Comparison of ENCODE assay signal across 10 mouse cellular contexts in the genomic region with DNA sequence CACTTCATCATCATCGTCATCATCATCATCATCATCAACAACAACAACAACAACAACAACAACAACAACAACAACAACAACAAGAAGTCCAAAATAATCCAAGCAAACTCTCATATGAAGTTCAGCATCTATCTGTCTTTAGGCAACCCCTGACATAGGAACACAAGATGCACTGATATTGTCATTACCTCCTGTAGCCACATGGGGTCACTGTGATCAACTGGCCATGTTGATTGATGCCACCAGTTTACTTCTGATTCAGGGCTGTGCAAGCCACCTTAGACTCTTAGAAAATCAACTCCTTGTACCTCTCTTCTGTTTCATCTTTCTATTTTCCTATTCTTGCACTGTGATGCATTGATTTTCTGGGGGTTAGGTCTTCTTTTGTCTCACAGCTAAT.
DNase-seq lines count a peak whose midpoint lies in the region; TF ChIP-seq lines count a peak whose summit lies in the region.
"Had no signal": no experiment of that assay in that cellular context is flagged by ENCODE, and none has a peak within 500 bp of the region (broad histone marks: within the 10 kb centered on the region; RNA-seq: fewer than 3 reads in every experiment).

No protein-coding gene starts in this region.

- no peaks in the 10 kb centered on the region for H3K4me1 ChIP-seq in forebrain, embryonic 10.5 days
- no peaks in the 10 kb centered on the region for H3K4me1 ChIP-seq in kidney, adult 2 months (ENCODE audit: control insufficient read depth, insufficient read depth, low read length)
- H3K4me1 ChIP-seq: embryonic facial prominence, embryonic 15.5 days; limb, embryonic 15.5 days had no signal

- no peaks in the 10 kb centered on the region for H3K9me3 ChIP-seq in forebrain, embryonic 10.5 days
- H3K9me3 ChIP-seq: embryonic facial prominence, embryonic 15.5 days; limb, embryonic 15.5 days had no signal

- no peak for TF ChIP-seq POLR2A in kidney, adult 2 months (IDR thresholded peaks at IDR 0.05; ENCODE audit: low read depth, low read length)

- TF ChIP-seq CTCF in kidney, adult 2 months (conservative IDR thresholded peaks at IDR 0.05; ENCODE audit: insufficient read depth, insufficient read length, low read depth, low read length): peak; percentile 66

- H3K27ac ChIP-seq in forebrain, embryonic 10.5 days: no peak overlapping the region
- no peak overlapping the region for H3K27ac ChIP-seq in kidney, adult 2 months (ENCODE audit: insufficient read depth, low read depth, low read length)
- H3K27ac ChIP-seq: embryonic facial prominence, embryonic 15.5 days; limb, embryonic 15.5 days had no signal

- DNase-seq in ovary, postnatal 14 days (ENCODE audit: low spot score): peak; percentile 34
- DNase-seq in ovary, adult 18-20 months (ENCODE audit: low spot score): no peak
- peak; percentile 76 for DNase-seq in brain, adult 2 months (ENCODE audit: low read depth, low spot score)
- peak; percentile 29 for DNase-seq in forebrain, embryonic 10.5 days (ENCODE audit: extremely low spot score, low spot score)
- DNase-seq in kidney, adult 2 months: peak; percentile 58
- peak; percentile 51 for DNase-seq in left cerebral cortex, postnatal 4 days
- peak; percentile 39 for DNase-seq in neural tube, embryonic 10.5 days (ENCODE audit: extremely low spot score, low spot score)
- DNase-seq in thymus, postnatal 4 days: peak; percentile 42

- H3K27me3 ChIP-seq in forebrain, embryonic 10.5 days (ENCODE audit: poor library complexity, severe bottlenecking): no peaks in the 10 kb centered on the region
- no peaks in the 10 kb centered on the region for H3K27me3 ChIP-seq in kidney, adult 2 months (replicated peaks; ENCODE audit: control insufficient read depth, insufficient read depth, low read length)
- H3K27me3 ChIP-seq: embryonic facial prominence, embryonic 15.5 days; limb, embryonic 15.5 days had no signal

- 9% methylated on average over 1 of the region's 1 CpGs for WGBS in forebrain, embryonic 10.5 days
- WGBS in kidney, adult 2 months: 15% methylated on average over 1 of the region's 1 CpGs

- no peaks in the 10 kb centered on the region for H3K36me3 ChIP-seq in forebrain, embryonic 10.5 days (replicated peaks)
- no peaks in the 10 kb centered on the region for H3K36me3 ChIP-seq in kidney, adult 2 months (ENCODE audit: control insufficient read depth, insufficient read depth, low read length)
- H3K36me3 ChIP-seq: embryonic facial prominence, embryonic 15.5 days; limb, embryonic 15.5 days had no signal

- intact Hi-C loops in left cerebral cortex, postnatal 4 days (cut with DNase I): loop anchor here (5.0 kb wide), 1 partner anchor 866 kb away; a partner anchor contains a TSS

- no peak overlapping the region for H3K4me3 ChIP-seq in forebrain, embryonic 10.5 days
- no peak overlapping the region for H3K4me3 ChIP-seq in kidney, adult 2 months (ENCODE audit: insufficient read depth, low read depth, low read length)
- H3K4me3 ChIP-seq: embryonic facial prominence, embryonic 15.5 days; limb, embryonic 15.5 days had no signal
